Mouse (Mus musculus) heart, postnatal 0 days (tissue): Measurements from ENCODE around the gene Prl2a1.

ENCODE experiments used
- CTCF ChIP-seq: IDR thresholded peaks from 2 replicates; pipeline ENCODE4 v1.5.1; 2016; ENCODE audit warnings: antibody characterized with exemption, control low read depth, low read depth
- EP300 ChIP-seq: IDR thresholded peaks from 2 replicates; pipeline ENCODE4 v1.6.1; 2016; ENCODE audit warnings: antibody characterized with exemption, low read depth

- no peak for TF ChIP-seq CTCF
- no peak for TF ChIP-seq EP300
Measured at GRCm38 (mm10) chr13:27849042-27849441, 47.6 kb downstream of the Prl2a1 start, which contains the start of gene Prl2c1.
